Comparison of ENCODE assay signal across 7 mouse cellular contexts in the genomic region with DNA sequence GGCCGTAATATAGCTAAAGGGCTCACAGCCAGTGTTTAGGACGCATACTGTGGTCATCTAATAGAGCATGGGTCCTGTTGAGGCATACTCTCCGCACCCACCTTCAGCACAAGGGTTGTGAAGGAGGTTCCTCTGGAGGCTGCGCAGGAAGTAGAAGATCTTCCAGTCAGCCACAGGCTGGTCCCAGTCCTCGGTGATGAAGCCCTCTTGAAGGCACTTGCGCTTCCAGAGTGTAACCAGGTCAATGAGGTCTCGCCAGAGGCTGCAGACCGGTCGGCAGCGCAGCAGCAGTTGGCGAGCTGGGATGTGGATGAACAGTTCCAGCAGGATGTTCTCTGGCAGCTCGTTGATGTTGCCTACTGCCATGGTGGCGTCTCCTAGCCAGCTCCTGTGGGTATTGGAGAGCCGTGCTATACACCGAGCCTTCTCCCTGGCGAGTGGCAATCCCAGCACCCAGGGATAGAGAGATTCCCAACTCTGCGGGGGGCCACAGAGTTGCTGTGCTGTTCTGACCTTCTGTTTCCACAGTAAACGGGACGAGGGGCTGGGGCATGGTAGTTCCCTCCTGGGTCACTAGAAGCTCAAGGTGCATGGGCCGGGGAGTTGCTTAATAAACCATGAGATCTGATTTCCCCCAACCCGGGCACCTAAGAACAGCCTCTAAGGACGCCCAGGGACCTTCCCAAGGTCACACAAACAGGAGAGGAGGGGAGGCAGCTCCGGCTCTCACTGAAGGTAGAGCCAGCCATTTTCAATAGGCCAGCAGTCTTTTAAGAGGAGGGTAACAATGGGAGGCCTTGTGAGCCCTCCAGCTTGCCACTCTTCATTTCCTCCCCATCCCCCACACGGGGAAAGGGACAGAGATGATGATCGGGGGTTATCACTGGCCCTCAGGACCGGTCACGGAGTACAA. TPM values are rescaled to one million over a fixed set of nuclear protein-coding genes. Genes with fewer than 3 reads are reported as not detected.
A peak's percentile ranks its signal among the peaks of the same experiment; 100 is the strongest.
DNase-seq lines count a peak whose midpoint lies in the region; ATAC-seq and TF ChIP-seq lines count a peak whose summit lies in the region.

No protein-coding gene starts in this region.

- no peak for TF ChIP-seq POLR2A in olfactory bulb, adult 2 months (IDR thresholded peaks at IDR 0.05; ENCODE audit: insufficient read depth, low read depth, low read length)

- WGBS in lung, postnatal 0 days, result 32% methylated on average over 27 of the region's 27 CpGs
- 28% methylated on average over 27 of the region's 27 CpGs for WGBS in heart, postnatal 0 days
- 31% methylated on average over 27 of the region's 27 CpGs for WGBS in limb, embryonic 12.5 days
- 18% methylated on average over 27 of the region's 27 CpGs for WGBS in olfactory bulb, adult 2 months

- peaks cover 20% of the 10 kb centered on the region for H3K27me3 ChIP-seq in lung, postnatal 0 days (replicated peaks; ENCODE audit: insufficient read depth, low read length)
- peaks cover 41% of the 10 kb centered on the region for H3K27me3 ChIP-seq in heart, postnatal 0 days (ENCODE audit: control insufficient read depth, insufficient read depth, low read length)
- H3K27me3 ChIP-seq in limb, embryonic 12.5 days, result peaks cover 57% of the 10 kb centered on the region

- no peak for TF ChIP-seq EP300 in lung, postnatal 0 days (IDR thresholded peaks at IDR 0.05)
- no peak for TF ChIP-seq EP300 in heart, postnatal 0 days (IDR thresholded peaks at IDR 0.05; ENCODE audit: low read depth)

- H3K9ac ChIP-seq in lung, postnatal 0 days (replicated peaks; ENCODE audit: low read depth), result no peak overlapping the region; the same call in 1 of the 2 replicates
- peak overlapping the region; percentile 66 for H3K9ac ChIP-seq in heart, postnatal 0 days (replicated peaks; ENCODE audit: low read depth, low read length)
- peak overlapping the region; percentile 65 for H3K9ac ChIP-seq in limb, embryonic 12.5 days (replicated peaks)

- ATAC-seq in lung, postnatal 0 days, result no peak
- no peak for ATAC-seq in heart, postnatal 0 days (ENCODE audit: insufficient read depth, low read depth)
- no peak for ATAC-seq in limb, embryonic 12.5 days (ENCODE audit: insufficient number of reproducible peaks, insufficient read depth, low FRiP score, low TSS enrichment, low read depth)

- no peak overlapping the region for H3K27ac ChIP-seq in lung, postnatal 0 days (ENCODE audit: low read length)
- H3K27ac ChIP-seq in heart, postnatal 0 days (ENCODE audit: low read depth), result peak overlapping the region; percentile 74
- peak overlapping the region; percentile 56; the same call in 1 of the 2 replicates for H3K27ac ChIP-seq in limb, embryonic 12.5 days
- peak overlapping the region; percentile 85 for H3K27ac ChIP-seq in olfactory bulb, adult 2 months (ENCODE audit: insufficient read depth, low read depth, low read length)

- DNase-seq in lung, postnatal 0 days (ENCODE audit: low spot score), result no peak
- DNase-seq in lung, postnatal 36 days, result no peak
- peak; percentile 75 to 80 for DNase-seq in cerebellum, postnatal 10 days
- DNase-seq in heart, postnatal 0 days (ENCODE audit: low spot score), result no peak
- DNase-seq in Muller cell, postnatal 12 days (ENCODE audit: inconsistent ontology term), result no peak

- H3K4me2 ChIP-seq in lung, postnatal 0 days (replicated peaks; ENCODE audit: low read depth, low read length), result peak overlapping the region; percentile 97
- peak overlapping the region; percentile 95 for H3K4me2 ChIP-seq in heart, postnatal 0 days (ENCODE audit: low read depth, low read length)
- H3K4me2 ChIP-seq in limb, embryonic 12.5 days, result peak overlapping the region; percentile 98

- no peaks in the 10 kb centered on the region for H3K36me3 ChIP-seq in lung, postnatal 0 days (ENCODE audit: insufficient read depth, low read length)
- H3K36me3 ChIP-seq in heart, postnatal 0 days (replicated peaks; ENCODE audit: control insufficient read depth, insufficient read depth, low read length), result peaks cover 14% of the 10 kb centered on the region; the same call in 1 of the 2 replicates
- H3K36me3 ChIP-seq in limb, embryonic 12.5 days, result peaks cover 45% of the 10 kb centered on the region

- H3K4me1 ChIP-seq in lung, postnatal 0 days (ENCODE audit: insufficient read depth, low read depth, low read length), result peaks cover 6% of the 10 kb centered on the region; the same call in 1 of the 2 replicates
- H3K4me1 ChIP-seq in heart, postnatal 0 days (ENCODE audit: control insufficient read depth, insufficient read depth), result 0 out of 2 replicates have a peak, but pooled peaks cover 5% of the 10 kb centered on the region
- H3K4me1 ChIP-seq in limb, embryonic 12.5 days (replicated peaks), result peaks cover 28% of the 10 kb centered on the region
- H3K4me1 ChIP-seq in olfactory bulb, adult 2 months (ENCODE audit: control insufficient read depth, insufficient read depth, low read length), result peaks cover 25% of the 10 kb centered on the region

- no peak for TF ChIP-seq CTCF in lung, postnatal 0 days (IDR thresholded peaks at IDR 0.05)
- TF ChIP-seq CTCF in heart, postnatal 0 days (IDR thresholded peaks at IDR 0.05; ENCODE audit: low read depth), result no peak
- TF ChIP-seq CTCF in olfactory bulb, adult 2 months (IDR thresholded peaks at IDR 0.05; ENCODE audit: insufficient read depth, low read depth, low read length), result no peak

- H3K4me3 ChIP-seq in lung, postnatal 0 days (ENCODE audit: low read depth, low read length), result peak overlapping the region; percentile 53
- H3K4me3 ChIP-seq in heart, postnatal 0 days (ENCODE audit: low read depth, low read length), result peak overlapping the region; percentile 69
- peak overlapping the region; percentile 64 for H3K4me3 ChIP-seq in limb, embryonic 12.5 days (replicated peaks)
- H3K4me3 ChIP-seq in olfactory bulb, adult 2 months (ENCODE audit: insufficient read depth, low read depth, low read length), result peak overlapping the region; percentile 95

- H3K9me3 ChIP-seq in lung, postnatal 0 days (ENCODE audit: low read length), result no peaks in the 10 kb centered on the region
- H3K9me3 ChIP-seq in heart, postnatal 0 days (replicated peaks; ENCODE audit: control insufficient read depth, low read length), result no peaks in the 10 kb centered on the region
- no peaks in the 10 kb centered on the region for H3K9me3 ChIP-seq in limb, embryonic 12.5 days

RNA-seq across cellular contexts. Expression of a gene that starts 1.6 kb away (rescaled TPM):
- 7.1 and 8.4 TPM in 2 replicates for polyA plus RNA-seq in lung, postnatal 0 days (2015; fragmentation: Nextera tagmentation; extraction: Ambion mirVana)
- 77.4 and 88.4 TPM in 2 replicates for total RNA-seq in heart, postnatal 0 days (2014; rRNA removed; ENCODE audit: low replicate concordance)
- polyA plus RNA-seq in heart, postnatal 0 days (2015; fragmentation: Nextera tagmentation; extraction: Ambion mirVana), result 32.1 and 35.6 TPM in 2 replicates
- polyA plus RNA-seq in limb, embryonic 12.5 days (2016; fragmentation: Nextera tagmentation; extraction: Ambion mirVana), result 17.5 and 18.7 TPM in 2 replicates
- not detected in 2 replicates for polyA plus RNA-seq in olfactory bulb, adult 2 months (2012; ENCODE audit: insufficient read depth, insufficient read length, low replicate concordance, missing spikeins)

RNA-seq across cellular contexts. Expression of a gene that starts 1.7 kb away (rescaled TPM):
- polyA plus RNA-seq in lung, postnatal 0 days (2015; fragmentation: Nextera tagmentation; extraction: Ambion mirVana), result 0.42 and 0.66 TPM in 2 replicates
- total RNA-seq in heart, postnatal 0 days (2014; rRNA removed; ENCODE audit: low replicate concordance), result not detected in 2 replicates
- 0.11 and 0.12 TPM in 2 replicates for polyA plus RNA-seq in heart, postnatal 0 days (2015; fragmentation: Nextera tagmentation; extraction: Ambion mirVana)
- 2.5 and 3.3 TPM in 2 replicates for polyA plus RNA-seq in limb, embryonic 12.5 days (2016; fragmentation: Nextera tagmentation; extraction: Ambion mirVana)
- polyA plus RNA-seq in olfactory bulb, adult 2 months (2012; ENCODE audit: insufficient read depth, insufficient read length, low replicate concordance, missing spikeins), result not detected in 2 replicates

RNA-seq across cellular contexts. Expression of a gene that starts 6.8 kb away (rescaled TPM):
- 53.1 and 58.5 TPM in 2 replicates for polyA plus RNA-seq in lung, postnatal 0 days (2015; fragmentation: Nextera tagmentation; extraction: Ambion mirVana)
- 84.6 and 86.0 TPM in 2 replicates for total RNA-seq in heart, postnatal 0 days (2014; rRNA removed; ENCODE audit: low replicate concordance)
- polyA plus RNA-seq in heart, postnatal 0 days (2015; fragmentation: Nextera tagmentation; extraction: Ambion mirVana), result 31.6 and 35.4 TPM in 2 replicates
- polyA plus RNA-seq in limb, embryonic 12.5 days (2016; fragmentation: Nextera tagmentation; extraction: Ambion mirVana), result 11.8 and 11.9 TPM in 2 replicates
- not detected in 2 replicates for polyA plus RNA-seq in olfactory bulb, adult 2 months (2012; ENCODE audit: insufficient read depth, insufficient read length, low replicate concordance, missing spikeins)

RNA-seq across cellular contexts. Expression of a gene that starts 28.2 kb away (rescaled TPM):
- polyA plus RNA-seq in lung, postnatal 0 days (2015; fragmentation: Nextera tagmentation; extraction: Ambion mirVana), result 0.06 TPM in 2 replicates
- not detected in 2 replicates for total RNA-seq in heart, postnatal 0 days (2014; rRNA removed; ENCODE audit: low replicate concordance)
- 0.01 and 0.03 TPM in 2 replicates for polyA plus RNA-seq in heart, postnatal 0 days (2015; fragmentation: Nextera tagmentation; extraction: Ambion mirVana)
- 1.8 and 1.9 TPM in 2 replicates for polyA plus RNA-seq in limb, embryonic 12.5 days (2016; fragmentation: Nextera tagmentation; extraction: Ambion mirVana)
- not detected in 2 replicates for polyA plus RNA-seq in olfactory bulb, adult 2 months (2012; ENCODE audit: insufficient read depth, insufficient read length, low replicate concordance, missing spikeins)

RNA-seq across cellular contexts. Expression of a gene that starts 28.5 kb away (rescaled TPM):
- polyA plus RNA-seq in lung, postnatal 0 days (2015; fragmentation: Nextera tagmentation; extraction: Ambion mirVana), result 35.2 and 35.7 TPM in 2 replicates
- 6.1 and 6.7 TPM in 2 replicates for total RNA-seq in heart, postnatal 0 days (2014; rRNA removed; ENCODE audit: low replicate concordance)
- 36.2 and 40.1 TPM in 2 replicates for polyA plus RNA-seq in heart, postnatal 0 days (2015; fragmentation: Nextera tagmentation; extraction: Ambion mirVana)
- 104 and 107 TPM in 2 replicates for polyA plus RNA-seq in limb, embryonic 12.5 days (2016; fragmentation: Nextera tagmentation; extraction: Ambion mirVana)
- polyA plus RNA-seq in olfactory bulb, adult 2 months (2012; ENCODE audit: insufficient read depth, insufficient read length, low replicate concordance, missing spikeins), result not detected in 2 replicates

Comparison
In these comparisons a context has a peak if more than half of its experiments do, and no peak if none do; other contexts are left out.
1. DNase-seq: peak in cerebellum, postnatal 10 days (2 of 2); none in lung, postnatal 0 days (single experiment), lung, postnatal 36 days (single experiment), heart, postnatal 0 days (single experiment) and Muller cell, postnatal 12 days (single experiment).
2. RNA of a gene that starts 6.8 kb away (polyA plus RNA-seq): 53.1 to 58.5 TPM in lung, postnatal 0 days, 31.6 to 35.4 TPM in heart, postnatal 0 days and 11.8 to 11.9 TPM in limb, embryonic 12.5 days; not detected in olfactory bulb, adult 2 months; every median in the first group is over 10 times any median in the second.
3. Peak in every context shown above with its lines, with median percentiles within 50 percentile points of each other: H3K4me2 ChIP-seq and H3K4me3 ChIP-seq.